Mouse (Mus musculus) heart, postnatal 36 days (tissue): ENCODE measurements at regions not wholly inside any gene's neighbourhood (a gene's known extent, or its start where the extent isn't known, plus 50 kb on each side); places are given as distances from the start of the nearest gene placed in this dataset.
A peak's percentile ranks its signal among the peaks of the same experiment; 100 is the strongest.

ENCODE experiments used
- DNase-seq, 2 experiments: peaks; one replicate each; pipeline ENCODE4 v3.0.0; 2021 to 2022
- intact Hi-C: fragments of 180-260 bp; cut with DNase I; formaldehyde crosslinking; loops from one replicate; pipeline ENCODE4 v1.15.1; 2025

DNA sequence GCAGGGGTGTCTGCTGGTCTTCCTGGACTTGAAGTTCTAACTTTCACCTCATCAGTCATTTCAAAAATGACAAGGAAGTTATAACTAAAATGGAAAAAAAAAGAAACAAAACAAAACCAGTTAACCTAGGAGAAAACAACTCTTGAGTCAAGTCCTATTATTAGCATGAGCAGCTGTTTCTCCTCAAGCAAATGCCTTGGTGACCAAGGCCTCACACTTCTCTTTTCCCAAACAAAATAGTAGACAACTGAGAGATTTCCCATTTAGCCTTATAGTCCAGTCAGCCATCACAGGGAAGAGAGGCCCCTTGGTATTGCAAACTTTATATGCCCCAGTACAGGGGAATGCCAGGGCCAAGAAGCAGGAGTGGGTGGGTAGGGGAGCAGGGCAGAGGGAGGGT lies 244.9 kb downstream of the Etaa1 start:
- DNase-seq: no peak
- intact Hi-C loops: no loop called here

- intact Hi-C loops: no loop called here
Observed at GRCm38 (mm10) chr11:17722051-17722450, 231.6 kb downstream of the Etaa1 start.

GRCm38 (mm10) chr11:17727258-17728034 lies 226.2 kb downstream of the Etaa1 start:
- intact Hi-C loops: no loop called here
- peak in 1 of 2 experiments; percentile 5 for DNase-seq

More at GRCm38 (mm10) chr11:17722051-17722450, 231.6 kb downstream of the Etaa1 start:
- DNase-seq: no peak

GRCm38 (mm10) chr11:17733075-17733474 lies 220.6 kb downstream of the Etaa1 start:
- DNase-seq: no peak
- intact Hi-C loops: no loop called here

GRCm38 (mm10) chr11:17734519-17734918 lies 219.2 kb downstream of the Etaa1 start:
- intact Hi-C loops: no loop called here
- DNase-seq: no peak

- no peak for DNase-seq
- intact Hi-C loops: no loop called here
Observed at GRCm38 (mm10) chr11:17738879-17739278, 214.8 kb downstream of the Etaa1 start.

- intact Hi-C loops: no loop called here
Observed at GRCm38 (mm10) chr11:17743821-17744220, 209.9 kb downstream of the Etaa1 start.

GRCm38 (mm10) chr11:17750345-17750744 lies 203.3 kb downstream of the Etaa1 start:
- intact Hi-C loops: no loop called here

More at GRCm38 (mm10) chr11:17743821-17744220, 209.9 kb downstream of the Etaa1 start:
- no peak for DNase-seq

GRCm38 (mm10) chr11:17759224-17759623 lies 194.5 kb downstream of the Etaa1 start:
- no peak for DNase-seq
- intact Hi-C loops: no loop called here

More at GRCm38 (mm10) chr11:17750345-17750744, 203.3 kb downstream of the Etaa1 start:
- no peak for DNase-seq

DNA sequence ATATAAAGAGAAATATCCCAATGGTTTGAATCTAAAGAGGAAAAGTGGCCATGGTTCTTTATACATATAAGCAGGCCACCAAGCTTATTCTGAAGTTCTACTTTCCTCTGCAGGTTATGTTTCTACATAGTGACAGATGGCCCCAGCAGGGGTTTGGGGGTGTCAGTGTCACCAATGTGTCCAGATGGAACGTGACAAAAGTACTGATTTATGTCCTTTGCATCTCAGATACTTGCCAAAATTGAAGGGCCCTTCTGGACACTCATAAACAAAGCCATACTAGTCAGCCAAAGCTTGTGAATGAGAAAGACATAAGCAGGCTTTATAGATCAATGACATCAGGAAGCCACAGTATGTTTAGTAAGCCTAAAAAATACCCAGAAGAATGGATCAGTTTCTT lies 190.3 kb downstream of the Etaa1 start:
- DNase-seq: no peak
- intact Hi-C loops: no loop called here

- DNase-seq: no peak
- intact Hi-C loops: no loop called here
Observed at GRCm38 (mm10) chr11:17764146-17764545, 189.5 kb downstream of the Etaa1 start.

- DNase-seq: peak; percentile 34 to 35
- intact Hi-C loops: no loop called here
Observed at GRCm38 (mm10) chr11:17768345-17768759, 185.3 kb downstream of the Etaa1 start.

DNA sequence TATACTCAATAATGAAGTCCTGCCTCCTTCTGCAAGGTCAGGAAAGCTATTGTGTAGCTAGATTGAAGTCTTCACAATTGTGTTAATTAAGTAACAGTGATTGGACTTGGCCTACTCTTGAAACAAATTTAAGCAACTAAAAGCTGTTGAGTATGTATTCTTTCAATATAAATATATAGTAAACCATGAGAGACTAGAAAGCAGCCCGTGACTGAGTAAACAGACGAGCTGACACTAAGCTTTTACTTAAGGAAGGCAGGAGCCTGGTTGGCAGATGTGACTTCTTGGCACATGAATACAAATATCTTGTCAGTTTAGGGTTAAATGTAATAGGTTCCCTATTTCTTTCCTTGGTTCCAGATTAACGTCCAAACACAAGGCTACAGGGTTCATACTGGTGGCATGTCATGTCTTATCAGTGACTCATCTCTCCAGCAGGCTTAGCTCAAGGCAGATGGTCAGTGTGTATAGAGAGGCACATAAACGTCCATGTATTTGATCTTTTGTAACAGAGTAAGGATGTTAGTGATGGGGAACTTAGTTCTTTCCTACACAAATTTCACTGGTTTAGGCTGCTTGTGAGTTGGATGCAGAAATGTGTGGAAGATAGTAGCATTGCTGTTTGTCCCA lies 184.7 kb downstream of the Etaa1 start:
- no peak for DNase-seq
- intact Hi-C loops: no loop called here

DNA sequence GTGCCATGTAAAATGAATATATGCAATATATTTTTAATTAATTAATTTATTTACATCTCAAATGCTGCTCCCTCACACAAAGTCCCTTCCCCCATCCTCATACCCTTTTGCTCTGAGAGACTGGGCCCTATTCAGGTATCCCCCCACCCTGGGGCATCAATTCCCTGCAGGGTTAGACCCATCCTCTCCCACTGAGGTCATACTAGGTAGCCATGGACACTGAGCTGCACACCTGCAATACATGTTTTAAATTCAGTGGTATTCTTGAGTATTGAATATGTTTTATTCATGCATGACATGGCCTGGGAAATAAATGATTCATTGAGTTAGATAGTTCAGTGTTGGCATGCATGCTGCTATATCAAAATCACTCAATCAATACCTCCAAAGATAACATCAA lies 156.0 kb downstream of the Etaa1 start:
- intact Hi-C loops: no loop called here
- DNase-seq: no peak

DNA sequence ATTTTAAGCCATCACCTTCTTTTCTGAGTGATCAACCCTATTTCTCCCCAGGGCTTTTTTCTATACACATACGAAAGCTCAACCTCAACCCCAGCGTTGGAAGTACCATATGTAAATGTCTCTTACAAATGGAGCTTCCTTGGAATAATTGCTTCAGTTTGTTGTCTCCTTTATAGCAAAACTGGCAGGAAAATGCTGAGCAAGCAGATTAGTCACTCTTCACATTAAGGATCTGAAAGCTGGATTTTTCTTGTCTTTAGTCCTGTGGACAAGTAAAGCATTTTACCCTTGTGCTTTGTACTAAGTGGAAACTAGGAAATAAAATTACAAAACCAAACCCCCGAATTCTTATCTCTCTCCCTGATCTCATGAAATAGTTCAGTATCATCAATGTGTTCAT lies 145.8 kb downstream of the Etaa1 start:
- intact Hi-C loops: no loop called here
- DNase-seq: no peak

GRCm38 (mm10) chr11:17811829-17812559 lies 141.7 kb downstream of the Etaa1 start:
- intact Hi-C loops: no loop called here
- no peak for DNase-seq

DNA sequence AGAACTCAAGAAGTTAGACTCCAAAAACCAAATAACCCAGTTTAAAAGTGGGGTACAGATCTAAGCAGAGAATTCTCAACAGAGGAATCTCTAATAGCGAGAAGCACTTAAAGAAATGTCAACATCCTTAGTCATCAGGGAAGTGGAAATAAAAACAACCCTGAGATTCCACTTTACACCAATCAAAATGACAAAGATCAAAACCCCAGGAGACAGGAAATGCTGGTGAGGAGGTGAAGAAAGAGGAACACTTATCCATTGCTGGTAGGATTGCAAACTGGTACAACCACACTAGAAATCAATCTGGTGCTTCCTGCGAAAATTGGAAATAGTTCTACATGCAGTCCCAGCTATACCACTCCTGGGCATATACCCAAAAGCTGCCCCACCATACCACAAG lies 111.0 kb downstream of the Etaa1 start:
- DNase-seq: no peak
- intact Hi-C loops: no loop called here

- intact Hi-C loops: loop anchor here (5.0 to 10.0 kb wide), 2 partner anchors 165 to 1912 kb away; no protein-coding TSS in a partner anchor
- DNase-seq: no peak
Observed at GRCm38 (mm10) chr11:17852405-17852804, 101.3 kb downstream of the Etaa1 start.

GRCm38 (mm10) chr11:17853246-17853804 lies 100.3 kb downstream of the Etaa1 start:
- no peak for DNase-seq
- intact Hi-C loops: loop anchor here (5.0 to 10.0 kb wide), 2 partner anchors 166 to 1911 kb away; no protein-coding TSS in a partner anchor

GRCm38 (mm10) chr11:17853832-17854231 lies 99.8 kb downstream of the Etaa1 start:
- intact Hi-C loops: loop anchor here (5.0 to 10.0 kb wide), 2 partner anchors 167 to 1911 kb away; no protein-coding TSS in a partner anchor
- no peak for DNase-seq
